Mouse (Mus musculus) bone marrow, adult 2 months (tissue): Measurements from ENCODE around the gene Slc5a11.

Experiments
- CTCF ChIP-seq: fragments of 200-500 bp; IDR thresholded peaks from 2 replicates; pipeline ENCODE4 v1.5.1; 2011; ENCODE audit warnings: low read length, control low read depth; ENCODE audit not compliant: control insufficient read depth, insufficient read depth
- POLR2A ChIP-seq: fragments of 200-500 bp; IDR thresholded peaks from 2 replicates; pipeline ENCODE4 v1.6.1; 2011; ENCODE audit warnings: low read depth, mild to moderate bottlenecking, control low read depth, low read length, borderline replicate concordance; ENCODE audit not compliant: control insufficient read depth

DNA sequence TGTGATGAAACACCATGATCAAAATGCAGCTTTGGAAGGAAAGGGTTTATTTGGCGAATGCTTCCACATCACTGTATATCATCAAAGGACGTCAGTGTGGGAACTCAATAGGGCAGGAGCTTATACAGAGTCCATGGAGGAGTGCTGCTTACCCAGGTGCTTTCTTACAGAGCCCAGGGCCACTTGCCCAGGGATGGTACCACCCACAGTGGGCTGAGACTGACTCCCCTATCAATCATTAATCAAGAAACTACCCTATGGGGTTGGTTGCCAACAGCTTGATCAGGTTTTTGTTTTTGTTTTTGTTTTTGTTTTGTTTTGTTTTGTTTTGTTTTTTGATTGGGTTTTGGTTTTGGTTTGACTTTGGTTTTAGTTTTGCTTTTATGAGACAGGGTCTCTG is 47.1 kb upstream of the Slc5a11 start:
- TF ChIP-seq CTCF (no peak), POLR2A (no peak)
